Mouse (Mus musculus) limb, embryonic 12.5 days (tissue): Measurements from ENCODE around the gene Ift122. TPM values are rescaled to one million over a fixed set of nuclear protein-coding genes. Genes with fewer than 3 reads are reported as not detected.

Source experiments
- ATAC-seq: fragments of 200-750 bp; cut with Nextera tagmentation; 2 replicates; pipeline ENCODE4 v1.8.0; 2017; ENCODE audit warnings: low read depth, moderate TSS enrichment; ENCODE audit not compliant: insufficient number of reproducible peaks, insufficient read depth, low FRiP score, low TSS enrichment
- H3K27ac ChIP-seq: fragments of 300-500 bp; sonication (generic); 2 replicates; pipeline ENCODE4 v1.5.1; 2016; ENCODE audit warnings: mild to moderate bottlenecking, moderate library complexity
- H3K27me3 ChIP-seq: fragments of 300-500 bp; sonication (generic); 2 replicates; pipeline ENCODE4 v1.6.1; 2016; ENCODE audit warnings: mild to moderate bottlenecking, moderate library complexity
- H3K36me3 ChIP-seq: fragments of 300-500 bp; sonication (generic); 2 replicates; pipeline ENCODE4 v1.6.1; 2016; ENCODE audit warnings: mild to moderate bottlenecking, moderate library complexity
- H3K4me1 ChIP-seq: fragments of 300-500 bp; sonication (generic); replicated peaks from 2 replicates; pipeline ENCODE4 v1.6.1; 2016
- H3K4me2 ChIP-seq: fragments of 300-500 bp; sonication (generic); 2 replicates; pipeline ENCODE4 v1.6.1; 2016; ENCODE audit warnings: mild to moderate bottlenecking, moderate library complexity
- H3K4me3 ChIP-seq: fragments of 300-500 bp; sonication (generic); replicated peaks from 2 replicates; pipeline ENCODE4 v1.5.1; 2016; ENCODE audit warnings: mild to moderate bottlenecking
- H3K9ac ChIP-seq: fragments of 300-500 bp; sonication (generic); replicated peaks from 2 replicates; pipeline ENCODE4 v1.6.1; 2016; ENCODE audit warnings: mild to moderate bottlenecking, moderate library complexity
- H3K9me3 ChIP-seq: fragments of 300-500 bp; sonication (generic); 2 replicates; pipeline ENCODE4 v1.6.1; 2016; ENCODE audit warnings: mild to moderate bottlenecking, moderate library complexity
- WGBS: fragments of 180-500 bp; shearing (Covaris S2); methylation state at CpG from one replicate; pipeline ENCODE4 v1.1.7; 2016; 5-methylcytosine and 5-hydroxymethylcytosine counted together
- polyA plus RNA-seq: library from polyadenylated mRNA; unstranded; fragments of >200 nt; fragmentation: Nextera tagmentation; extraction: Ambion mirVana; gene quantifications from 2 replicates; pipeline ENCODE4 v1.2.1, GENCODE M21; 2016

Ift122 gene
- polyA plus RNA-seq, 1 experiment from 2014 or later: 32.1 TPM

- no peak overlapping the region for H3K9ac ChIP-seq
- no peaks in the 10 kb centered on the region for H3K27me3 ChIP-seq
- H3K27ac ChIP-seq: no peak overlapping the region
- ATAC-seq: no peak
- H3K4me3 ChIP-seq: no peak overlapping the region
- no peaks in the 10 kb centered on the region for H3K9me3 ChIP-seq
- WGBS: 77% methylated on average over 4 of the region's 4 CpGs
- H3K4me1 ChIP-seq: peaks cover 6% of the 10 kb centered on the region; the same call in 1 of the 2 replicates
- peaks cover 57% of the 10 kb centered on the region for H3K36me3 ChIP-seq
- H3K4me2 ChIP-seq: no peak overlapping the region
Observed at GRCm38 (mm10) chr6:115897117-115897516, 43.8 kb downstream of the Ift122 start.

GRCm38 (mm10) chr6:115897926-115898520 is 44.8 kb downstream of the Ift122 start:
- Histone ChIP-seq H3K27me3 (no peaks in the 10 kb centered on the region), H3K4me3 (no peak overlapping the region), H3K4me2 (no peak overlapping the region), H3K9ac (no peak overlapping the region), H3K27ac (no peak overlapping the region), H3K4me1 (peaks cover 6% of the 10 kb centered on the region; the same call in 1 of the 2 replicates), H3K9me3 (no peaks in the 10 kb centered on the region), H3K36me3 (peaks cover 57% of the 10 kb centered on the region)
- ATAC-seq: no peak
- WGBS: 48% methylated on average over 7 of the region's 7 CpGs

- H3K27ac ChIP-seq: no peak overlapping the region
- H3K4me1 ChIP-seq: peaks cover 6% of the 10 kb centered on the region; the same call in 1 of the 2 replicates
- no peak for ATAC-seq
- no peak overlapping the region for H3K4me3 ChIP-seq
- H3K4me2 ChIP-seq: no peak overlapping the region
- no peaks in the 10 kb centered on the region for H3K27me3 ChIP-seq
- H3K36me3 ChIP-seq: peaks cover 59% of the 10 kb centered on the region
- no peak overlapping the region for H3K9ac ChIP-seq
- H3K9me3 ChIP-seq: no peaks in the 10 kb centered on the region
- 26% methylated on average over 3 of the region's 3 CpGs for WGBS
Observed at GRCm38 (mm10) chr6:115901062-115901461, 47.8 kb downstream of the Ift122 start.

GRCm38 (mm10) chr6:115901489-115901931 is 48.2 kb downstream of the Ift122 start:
- peaks cover 59% of the 10 kb centered on the region for H3K36me3 ChIP-seq
- no peaks in the 10 kb centered on the region for H3K27me3 ChIP-seq
- ATAC-seq: no peak
- 77% methylated on average over 8 of the region's 8 CpGs for whole genome bisulfite sequencing
- peaks cover 6% of the 10 kb centered on the region; the same call in 1 of the 2 replicates for H3K4me1 ChIP-seq
- H3K9me3 ChIP-seq: no peaks in the 10 kb centered on the region
- H3K4me2 ChIP-seq: no peak overlapping the region
- H3K27ac ChIP-seq: no peak overlapping the region
- H3K4me3 ChIP-seq: no peak overlapping the region
- no peak overlapping the region for H3K9ac ChIP-seq

GRCm38 (mm10) chr6:115902545-115902944 is 49.3 kb downstream of the Ift122 start:
- no peaks in the 10 kb centered on the region for H3K9me3 ChIP-seq
- H3K4me3 ChIP-seq: no peak overlapping the region
- H3K4me1 ChIP-seq: peaks cover 6% of the 10 kb centered on the region; the same call in 1 of the 2 replicates
- no peaks in the 10 kb centered on the region for H3K27me3 ChIP-seq
- WGBS: 86% methylated on average over 3 of the region's 3 CpGs
- no peak overlapping the region for H3K9ac ChIP-seq
- H3K36me3 ChIP-seq: peaks cover 59% of the 10 kb centered on the region
- H3K27ac ChIP-seq: no peak overlapping the region
- no peak overlapping the region for H3K4me2 ChIP-seq
- no peak for ATAC-seq

- no peak overlapping the region for H3K4me3 ChIP-seq
- 90% methylated on average over 6 of the region's 6 CpGs for WGBS
- no peak overlapping the region for H3K9ac ChIP-seq
- H3K27me3 ChIP-seq: no peaks in the 10 kb centered on the region
- H3K27ac ChIP-seq: no peak overlapping the region
- no peak overlapping the region for H3K4me2 ChIP-seq
- no peak for ATAC-seq
- no peaks in the 10 kb centered on the region for H3K9me3 ChIP-seq
- H3K36me3 ChIP-seq: peaks cover 63% of the 10 kb centered on the region
- peaks cover 6% of the 10 kb centered on the region; the same call in 1 of the 2 replicates for H3K4me1 ChIP-seq
Observed at GRCm38 (mm10) chr6:115905568-115905967, 52.3 kb downstream of the Ift122 start.

- no peak overlapping the region for H3K4me2 ChIP-seq
- no peak overlapping the region for H3K9ac ChIP-seq
- H3K36me3 ChIP-seq: peaks cover 67% of the 10 kb centered on the region
- no peak overlapping the region for H3K27ac ChIP-seq
- no peaks in the 10 kb centered on the region for H3K9me3 ChIP-seq
- H3K4me3 ChIP-seq: no peak overlapping the region
- peaks cover 4% of the 10 kb centered on the region; the same call in 1 of the 2 replicates for H3K4me1 ChIP-seq
- WGBS: 87% methylated on average over 1 of the region's 1 CpGs
- ATAC-seq: no peak
- no peaks in the 10 kb centered on the region for H3K27me3 ChIP-seq
Observed at GRCm38 (mm10) chr6:115906455-115906854, 53.2 kb downstream of the Ift122 start.

GRCm38 (mm10) chr6:115906871-115907270 is 53.6 kb downstream of the Ift122 start:
- Histone ChIP-seq H3K4me3 (no peak overlapping the region), H3K4me1 (peaks cover under 1% of the 10 kb centered on the region; the same call in 1 of the 2 replicates), H3K9ac (no peak overlapping the region), H3K9me3 (no peaks in the 10 kb centered on the region), H3K27ac (no peak overlapping the region), H3K36me3 (peaks cover 67% of the 10 kb centered on the region), H3K27me3 (no peaks in the 10 kb centered on the region), H3K4me2 (no peak overlapping the region)
- WGBS: 77% methylated on average over 2 of the region's 2 CpGs
- no peak for ATAC-seq

- no peaks in the 10 kb centered on the region for H3K27me3 ChIP-seq
- no peaks in the 10 kb centered on the region for H3K9me3 ChIP-seq
- no peak overlapping the region for H3K4me3 ChIP-seq
- no peak overlapping the region for H3K4me2 ChIP-seq
- H3K4me1 ChIP-seq: no peaks in the 10 kb centered on the region
- 57% methylated on average over 6 of the region's 6 CpGs for WGBS
- H3K27ac ChIP-seq: no peak overlapping the region
- no peak for ATAC-seq
- H3K9ac ChIP-seq: no peak overlapping the region
- H3K36me3 ChIP-seq: peaks cover 55% of the 10 kb centered on the region
Observed at GRCm38 (mm10) chr6:115908421-115908982, 55.2 kb downstream of the Ift122 start.

GRCm38 (mm10) chr6:115909052-115909451 is 55.8 kb downstream of the Ift122 start:
- peaks cover 49% of the 10 kb centered on the region for H3K36me3 ChIP-seq
- 71% methylated on average over 3 of the region's 3 CpGs for WGBS
- no peak overlapping the region for H3K4me2 ChIP-seq
- H3K9me3 ChIP-seq: no peaks in the 10 kb centered on the region
- H3K4me1 ChIP-seq: no peaks in the 10 kb centered on the region
- no peak for ATAC-seq
- H3K27ac ChIP-seq: no peak overlapping the region
- no peak overlapping the region for H3K9ac ChIP-seq
- H3K4me3 ChIP-seq: no peak overlapping the region
- H3K27me3 ChIP-seq: no peaks in the 10 kb centered on the region

- H3K27me3 ChIP-seq: no peaks in the 10 kb centered on the region
- H3K4me3 ChIP-seq: no peak overlapping the region
- no peak for ATAC-seq
- WGBS: 63% methylated on average over 8 of the region's 8 CpGs
- H3K9ac ChIP-seq: no peak overlapping the region
- no peaks in the 10 kb centered on the region for H3K9me3 ChIP-seq
- no peak overlapping the region for H3K27ac ChIP-seq
- H3K36me3 ChIP-seq: peaks cover 45% of the 10 kb centered on the region
- no peaks in the 10 kb centered on the region for H3K4me1 ChIP-seq
- no peak overlapping the region for H3K4me2 ChIP-seq
Observed at GRCm38 (mm10) chr6:115909940-115910339, 56.7 kb downstream of the Ift122 start.
